Mouse (Mus musculus): ENCODE data around the gene Lpcat1.

Gene Lpcat1

DNA sequence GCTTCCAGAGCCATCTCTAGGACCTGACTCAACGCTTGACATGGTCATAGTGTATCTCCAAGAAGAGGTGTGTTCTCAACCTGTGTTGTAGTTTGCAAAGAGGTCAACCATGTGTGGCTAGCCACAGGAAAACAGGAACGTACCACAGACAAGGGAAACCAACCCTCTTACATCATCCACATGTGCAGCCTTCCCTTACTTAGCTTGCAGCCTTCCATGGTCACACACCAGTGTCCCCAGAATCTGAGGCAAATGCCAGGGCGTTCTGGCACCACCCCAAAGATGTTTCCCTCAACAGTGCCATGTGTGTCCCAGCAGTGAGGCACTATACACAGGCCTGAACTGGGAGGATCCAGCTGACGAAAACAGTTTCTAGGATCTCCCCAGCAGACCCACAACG is 9.3 kb downstream of the Lpcat1 start:
- DNase-seq (ENCODE audit: low read depth, low spot score), result no peak

DNA sequence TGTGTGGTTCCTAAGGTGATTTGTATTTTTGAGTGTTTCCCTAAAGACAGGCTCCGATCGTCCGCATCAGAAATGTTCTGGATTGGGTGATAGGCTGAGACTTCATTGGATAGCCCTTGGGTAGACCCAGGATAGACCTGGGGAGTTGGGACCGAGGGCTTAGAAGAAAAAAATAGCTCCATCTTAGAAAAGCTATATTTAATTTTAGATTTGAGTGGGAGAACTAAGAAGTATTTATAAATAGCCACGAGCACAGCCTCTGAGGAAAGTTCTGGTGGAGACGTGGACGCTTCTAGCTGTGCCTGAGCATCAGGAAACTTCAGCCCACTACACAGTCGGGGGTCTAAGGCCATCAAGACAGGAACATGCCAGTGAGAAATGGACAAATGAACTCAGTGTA is 9.8 kb downstream of the Lpcat1 start:
- DNase-seq (ENCODE audit: low read depth, low spot score), result no peak

DNA sequence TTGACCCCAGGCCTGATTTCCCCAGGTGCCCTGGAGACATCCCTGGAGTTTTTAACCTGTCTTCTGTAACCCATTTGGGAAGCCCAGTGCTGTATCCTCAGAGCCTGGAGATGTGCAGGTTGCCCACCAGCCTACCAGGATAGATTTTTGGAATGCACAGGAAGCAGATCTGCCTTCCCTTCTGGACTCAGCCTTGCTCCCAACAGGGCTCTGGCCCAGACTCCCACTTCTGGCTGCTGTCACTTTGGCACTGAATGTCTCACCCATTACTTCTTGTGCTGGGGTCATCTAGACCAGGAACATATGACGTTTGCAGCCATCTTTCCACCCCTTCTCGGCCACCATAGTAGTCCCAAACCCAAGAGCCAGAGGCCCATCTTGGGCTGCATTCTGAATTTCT is 10.8 kb downstream of the Lpcat1 start:
- no peak for DNase-seq (ENCODE audit: low read depth, low spot score)

DNA sequence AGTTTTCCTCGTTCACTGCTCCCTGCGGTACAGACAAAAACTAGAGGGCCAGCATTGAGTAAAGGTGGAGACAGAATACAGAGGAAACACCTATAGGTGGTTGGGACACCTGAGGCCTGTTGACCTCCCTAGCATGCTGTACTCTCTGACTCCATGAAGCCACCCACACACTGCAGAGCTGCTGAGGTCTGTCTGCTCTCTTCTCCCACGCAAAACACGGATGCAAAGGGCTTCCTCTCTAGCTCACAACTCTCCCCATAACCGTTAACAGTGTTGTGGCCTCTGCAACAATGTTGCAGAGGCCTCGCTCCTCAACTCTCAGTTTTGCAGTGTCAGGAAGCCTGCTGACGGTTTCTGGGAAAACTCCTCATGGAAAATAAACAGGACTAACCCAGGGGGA is 15.5 kb downstream of the Lpcat1 start:
- no peak for DNase-seq (ENCODE audit: low read depth, low spot score)

DNA sequence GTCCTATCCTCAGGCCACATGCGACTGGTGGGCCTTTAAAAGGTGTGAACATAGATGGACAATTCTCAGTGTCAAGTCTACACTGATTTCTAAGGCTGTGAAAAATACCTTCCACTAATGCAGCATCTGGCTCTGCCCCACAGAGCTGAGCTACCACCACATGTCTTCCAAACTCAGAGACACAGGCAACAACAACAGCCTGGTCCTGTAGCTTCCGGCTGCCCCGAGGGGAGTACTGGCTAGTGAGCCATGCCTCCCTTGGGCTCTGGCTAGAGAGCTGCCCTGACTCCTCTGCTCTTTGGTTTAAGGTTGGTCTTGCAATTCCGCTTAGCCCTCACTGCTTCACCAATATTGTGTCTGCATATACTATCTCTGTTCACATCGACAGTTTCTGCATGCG is 16.3 kb downstream of the Lpcat1 start:
- DNase-seq (ENCODE audit: low read depth, low spot score), result no peak

DNA sequence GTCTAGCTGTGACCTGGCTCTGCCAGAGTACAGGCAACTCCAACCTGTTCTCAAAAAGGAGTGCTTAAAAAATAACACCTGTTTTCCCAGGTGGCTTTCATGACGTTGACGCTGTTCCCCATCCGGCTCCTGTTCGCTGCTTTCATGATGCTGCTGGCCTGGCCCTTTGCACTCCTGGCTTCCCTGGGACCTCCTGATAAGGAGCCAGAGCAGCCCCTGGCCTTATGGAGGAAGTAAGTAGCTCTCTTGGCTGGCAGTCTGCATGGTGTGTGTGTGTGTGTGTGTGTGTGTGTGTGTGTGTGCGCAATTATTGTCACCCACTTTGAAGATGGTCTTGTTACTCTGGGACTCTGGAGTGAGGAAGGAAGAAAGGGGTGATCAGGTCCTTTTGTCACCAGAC is 17.2 kb downstream of the Lpcat1 start:
- DNase-seq (ENCODE audit: low read depth, low spot score), result no peak

DNA sequence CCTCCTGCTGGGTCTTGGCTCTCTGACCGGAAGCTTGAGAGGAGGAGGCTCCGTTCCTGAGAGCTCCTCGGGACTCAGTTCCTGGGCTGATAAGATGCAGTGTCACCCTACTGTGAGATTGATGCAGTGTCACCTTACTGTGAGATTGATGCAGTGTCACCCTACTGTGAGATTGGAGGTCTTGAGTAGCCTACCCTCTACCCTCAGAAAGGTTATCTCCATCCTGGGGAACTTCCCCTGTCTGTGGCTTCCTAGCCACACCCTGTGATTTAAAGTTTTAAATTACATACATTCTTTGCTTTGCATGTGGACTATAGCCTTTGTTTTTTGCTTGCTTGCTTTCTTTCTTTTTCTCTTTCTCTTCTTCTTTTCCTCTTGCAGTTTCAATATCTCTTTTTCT is 21.1 kb downstream of the Lpcat1 start:
- peak; percentile 25 for DNase-seq (ENCODE audit: low read depth, low spot score)

DNA sequence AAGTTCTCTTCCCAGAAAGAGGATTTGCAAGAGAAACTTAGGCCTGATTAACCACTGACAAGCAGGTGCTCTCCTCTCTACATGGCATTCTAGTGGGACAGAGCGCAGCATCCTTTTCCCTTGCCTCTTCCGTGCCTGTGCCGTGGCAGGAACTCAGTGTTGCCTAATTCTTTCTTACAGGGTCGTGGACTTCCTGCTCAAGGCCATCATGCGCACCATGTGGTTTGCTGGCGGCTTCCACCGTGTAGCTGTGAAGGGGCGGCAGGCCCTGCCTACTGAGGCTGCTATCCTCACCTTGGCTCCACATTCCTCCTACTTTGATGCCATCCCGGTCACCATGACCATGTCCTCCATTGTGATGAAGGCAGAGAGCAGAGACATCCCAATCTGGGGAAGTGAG is 21.7 kb downstream of the Lpcat1 start:
- DNase-seq (ENCODE audit: low read depth, low spot score), result no peak

DNA sequence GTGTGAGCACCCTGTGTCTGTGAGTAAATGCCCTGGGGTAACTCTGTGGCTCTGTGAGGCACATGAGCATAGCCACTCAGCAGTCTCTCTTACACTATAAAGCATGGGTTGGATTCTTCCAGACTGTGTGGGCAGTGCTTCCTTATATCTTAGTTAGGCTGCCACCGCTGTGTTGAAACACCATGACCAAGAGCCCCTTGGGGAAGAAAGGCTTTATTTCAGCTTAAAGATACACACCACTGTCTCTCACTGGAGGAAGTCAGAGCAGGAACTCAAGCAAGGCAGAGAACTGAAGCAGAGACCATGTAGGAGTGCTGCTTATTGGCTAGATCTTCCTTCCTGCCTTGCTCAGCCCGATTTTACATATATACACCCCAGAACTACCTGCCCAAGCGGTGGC is 23.0 kb downstream of the Lpcat1 start:
- DNase-seq (ENCODE audit: low read depth, low spot score), result no peak

DNA sequence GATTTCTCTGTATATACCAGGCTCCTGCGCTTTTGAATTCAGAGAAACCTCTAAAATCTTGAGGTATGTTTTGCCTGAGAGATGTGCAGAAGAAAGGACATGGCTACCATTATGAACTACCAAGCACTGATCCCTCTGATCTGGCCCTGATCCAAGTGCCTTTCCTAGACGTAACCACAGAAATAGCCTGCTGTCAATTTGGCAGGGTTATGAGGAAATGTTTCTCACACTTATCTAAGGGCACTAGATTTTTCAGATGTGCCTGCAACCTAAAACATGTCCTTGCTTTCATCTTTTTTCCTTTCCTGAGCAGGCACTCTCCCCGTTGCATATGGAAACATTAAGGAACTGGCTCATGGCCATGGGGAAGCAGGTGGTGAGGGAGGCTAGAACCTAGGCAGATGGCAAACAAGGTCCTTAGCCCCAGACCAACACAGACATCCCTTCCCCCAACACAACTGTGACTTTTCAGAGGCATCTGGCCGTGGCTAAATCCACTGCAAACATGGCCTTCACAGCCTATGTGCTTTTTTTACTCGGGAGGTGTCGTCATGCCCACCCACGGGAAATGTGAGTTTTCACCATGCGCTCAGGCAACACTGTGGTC is 23.7 kb downstream of the Lpcat1 start:
- DNase-seq (ENCODE audit: low read depth, low spot score), result no peak

DNA sequence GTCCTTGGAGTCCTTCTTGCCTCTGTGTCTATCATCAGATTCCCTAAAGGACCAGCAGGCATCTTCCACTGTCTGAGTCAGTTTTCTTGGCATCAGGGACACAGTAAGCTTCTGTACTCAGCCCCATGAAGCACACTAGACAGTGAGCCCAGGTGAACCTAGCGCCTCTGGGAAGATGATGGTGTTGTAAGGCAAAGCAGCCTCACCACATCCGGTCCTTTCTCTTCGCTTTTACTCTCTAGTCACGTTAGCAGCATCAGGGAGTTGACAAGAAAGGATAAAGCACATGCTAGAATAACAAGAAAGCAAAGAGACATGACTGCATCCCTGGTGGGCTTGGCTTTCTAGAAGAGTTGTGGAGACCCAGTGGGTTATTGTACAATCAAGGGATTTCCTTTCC is 26.2 kb downstream of the Lpcat1 start:
- DNase-seq (ENCODE audit: low read depth, low spot score), result no peak

DNA sequence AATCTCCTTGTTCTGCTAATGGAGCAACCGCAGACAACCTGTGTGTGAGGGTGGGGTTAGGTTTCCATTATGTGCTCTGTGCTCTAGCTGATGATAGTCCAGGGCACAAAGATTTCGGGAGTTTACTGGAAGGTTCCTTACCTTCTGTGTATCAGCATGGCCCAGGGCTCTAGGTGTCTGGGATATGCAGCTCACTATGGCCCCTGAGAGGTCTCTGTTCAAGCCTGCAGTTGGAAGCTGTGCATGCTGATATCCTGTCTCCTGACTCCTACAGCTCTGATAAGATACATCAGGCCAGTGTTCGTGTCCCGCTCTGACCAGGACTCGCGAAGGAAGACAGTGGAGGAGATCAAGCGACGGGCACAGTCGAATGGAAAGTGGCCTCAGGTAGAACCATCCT is 27.5 kb downstream of the Lpcat1 start:
- DNase-seq (ENCODE audit: low read depth, low spot score), result peak; percentile 41

DNA sequence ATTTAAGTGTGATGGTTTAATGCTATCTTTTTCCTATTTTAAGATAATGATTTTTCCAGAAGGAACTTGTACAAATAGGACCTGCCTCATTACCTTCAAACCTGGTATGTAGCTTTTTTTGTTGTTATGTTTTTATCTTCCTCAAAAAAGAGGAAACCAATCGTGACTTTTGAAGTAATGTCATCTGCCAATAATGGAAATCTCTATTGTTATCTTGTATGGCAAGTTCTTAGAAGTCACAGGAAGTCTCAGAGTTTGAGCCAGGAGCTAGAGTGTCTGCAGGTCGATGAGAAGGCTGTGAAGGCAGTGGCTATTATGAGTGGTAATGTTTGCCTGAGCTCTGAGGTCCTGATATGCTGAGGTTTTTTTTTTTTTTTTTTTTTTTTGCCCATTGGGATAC is 29.1 kb downstream of the Lpcat1 start:
- no peak for DNase-seq (ENCODE audit: low read depth, low spot score)

DNA sequence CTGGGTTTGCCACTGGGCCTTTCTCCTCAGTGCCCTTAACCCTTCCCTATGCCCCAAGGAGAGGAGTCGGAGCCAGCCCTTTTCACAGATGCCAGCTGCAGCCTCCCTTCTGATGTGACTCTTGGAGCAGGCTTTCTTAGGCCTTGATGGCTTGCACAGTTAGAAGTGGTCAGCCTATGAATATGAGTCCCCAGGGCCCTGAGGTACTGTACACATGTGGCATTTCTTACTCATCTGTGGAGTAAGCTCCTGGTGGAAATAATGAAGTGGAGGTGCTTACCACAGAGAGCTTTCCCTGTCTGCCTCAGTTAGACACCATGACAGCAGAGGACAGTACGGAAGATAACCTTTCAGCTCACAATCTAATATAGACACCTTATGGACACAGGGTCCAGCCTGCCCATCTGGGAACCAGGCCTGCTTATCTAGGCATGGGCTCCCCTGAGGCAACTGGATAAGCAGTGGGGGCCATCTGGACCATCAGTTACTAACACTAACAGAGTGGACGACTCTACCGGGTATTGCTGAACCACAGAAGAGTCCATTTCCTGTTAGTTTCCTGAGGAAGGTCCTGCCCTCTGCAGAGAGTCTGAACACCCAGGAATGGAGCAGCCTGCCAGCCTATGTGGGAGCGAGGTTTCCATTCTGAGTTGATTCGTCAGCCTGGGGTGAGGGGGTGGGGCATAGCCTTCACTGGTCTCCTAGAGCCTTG is 33.1 kb downstream of the Lpcat1 start:
- DNase-seq (ENCODE audit: low read depth, low spot score), result no peak

DNA sequence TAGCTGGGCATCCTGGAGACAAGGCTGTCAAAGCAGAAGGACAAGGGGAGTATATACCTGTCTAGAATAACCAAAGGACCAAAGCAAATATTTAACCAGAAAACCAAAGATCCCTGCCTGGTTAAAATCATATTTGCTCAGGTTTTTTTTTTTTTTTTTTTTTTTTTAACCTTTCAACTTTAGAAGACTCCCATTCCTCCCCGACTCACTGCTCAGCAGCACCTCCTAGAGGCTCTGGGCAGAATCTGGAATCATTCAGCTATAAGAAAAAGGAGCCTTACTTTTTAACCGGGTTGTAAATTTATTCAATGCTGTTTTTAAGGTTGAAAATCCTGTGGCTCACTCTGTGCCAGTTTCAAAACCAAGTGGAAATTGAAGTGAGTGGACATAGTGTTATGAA is 35.7 kb downstream of the Lpcat1 start:
- peak; percentile 46 for DNase-seq (ENCODE audit: low read depth, low spot score)

DNA sequence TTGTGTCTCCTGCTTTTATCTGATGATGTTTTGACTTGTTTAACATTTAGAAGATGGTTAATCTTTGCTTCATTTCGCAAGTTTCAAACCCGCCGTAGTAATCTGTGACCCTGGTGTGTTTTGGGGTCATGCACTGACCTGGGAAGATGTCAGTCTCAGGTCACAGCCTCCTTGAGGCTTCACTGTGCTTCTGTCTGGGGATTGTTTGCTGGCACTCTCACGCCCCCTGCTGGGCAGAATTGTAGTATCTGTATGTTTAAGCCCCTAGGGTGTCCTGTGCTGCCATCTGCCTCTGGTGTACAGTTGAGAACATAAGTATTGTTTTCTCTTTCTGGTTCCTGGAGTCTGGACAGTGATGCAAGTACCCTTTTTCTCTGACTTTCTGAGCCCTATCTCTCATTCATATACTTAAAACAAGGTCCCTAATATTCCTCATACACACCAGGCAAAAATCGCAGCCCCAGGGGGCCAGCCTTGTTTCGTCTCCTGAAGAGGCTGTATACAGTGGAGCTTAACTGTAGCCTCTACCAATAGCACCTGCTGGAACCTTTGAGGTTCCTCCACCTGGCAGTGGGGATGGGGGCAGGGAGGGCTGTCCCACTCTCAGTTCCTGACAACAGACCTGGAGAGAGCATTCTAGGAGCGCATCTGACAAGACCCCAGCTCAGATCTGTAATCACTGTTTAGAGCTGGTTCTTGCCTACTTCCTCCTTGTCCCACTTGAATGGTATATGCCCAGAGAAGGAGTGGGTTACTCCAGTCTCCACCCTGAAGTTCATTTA is 38.9 kb downstream of the Lpcat1 start:
- DNase-seq (ENCODE audit: low read depth, low spot score), result peak; percentile 81

DNA sequence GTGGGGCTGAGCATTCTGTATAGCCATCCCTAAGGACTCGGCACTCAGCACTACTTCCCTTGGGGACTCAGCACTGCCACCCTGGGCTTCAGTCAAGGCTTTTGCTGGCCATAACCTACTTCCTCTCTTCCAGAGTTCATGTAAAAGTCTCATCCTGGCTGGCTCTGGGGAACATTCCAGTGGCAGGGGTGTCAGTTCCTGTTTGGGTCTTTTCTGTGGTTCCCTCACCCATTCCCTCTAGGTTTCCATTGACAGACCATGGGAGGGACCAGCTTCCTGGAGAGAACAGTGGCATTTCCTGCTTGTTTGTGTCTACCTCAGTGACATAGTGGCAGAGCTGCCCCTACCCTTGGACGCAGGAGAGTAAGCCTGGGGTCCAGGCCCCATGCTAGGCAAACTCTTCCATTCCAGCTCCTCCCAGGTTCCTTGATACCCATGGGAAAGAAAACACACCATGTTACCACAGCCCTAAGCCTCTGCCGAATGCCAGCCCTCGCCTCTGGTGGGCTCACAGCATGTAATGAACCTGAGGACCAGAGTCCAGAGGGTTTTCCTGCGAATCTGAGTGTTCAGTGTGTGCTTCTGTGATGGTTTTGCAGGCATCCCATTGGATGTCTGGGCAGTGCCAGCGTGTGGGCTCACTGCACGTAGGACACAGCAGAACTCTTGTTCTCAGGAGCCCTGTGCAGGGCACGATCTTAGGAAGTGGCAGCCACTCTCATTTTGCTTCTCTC is 42.0 kb downstream of the Lpcat1 start:
- no peak for DNase-seq (ENCODE audit: low read depth, low spot score)

DNA sequence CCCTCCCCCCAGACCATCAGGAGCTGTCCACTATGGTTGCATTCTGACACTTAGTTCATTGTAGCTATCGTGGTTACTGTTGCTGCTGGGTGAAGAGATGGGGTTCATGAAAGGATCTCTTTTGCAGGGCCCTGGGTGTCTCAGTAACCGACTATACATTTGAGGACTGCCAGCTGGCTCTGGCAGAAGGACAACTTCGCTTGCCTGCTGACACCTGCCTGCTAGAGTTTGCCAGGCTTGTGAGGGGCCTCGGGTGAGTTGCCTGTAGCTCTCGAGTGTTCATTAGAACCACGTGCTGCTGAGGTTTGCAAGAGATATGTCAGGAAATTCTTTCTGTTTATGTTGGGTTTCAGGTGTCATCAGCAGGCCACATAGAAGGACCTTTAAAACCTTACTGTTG is 42.9 kb downstream of the Lpcat1 start:
- no peak for DNase-seq (ENCODE audit: low read depth, low spot score)

DNA sequence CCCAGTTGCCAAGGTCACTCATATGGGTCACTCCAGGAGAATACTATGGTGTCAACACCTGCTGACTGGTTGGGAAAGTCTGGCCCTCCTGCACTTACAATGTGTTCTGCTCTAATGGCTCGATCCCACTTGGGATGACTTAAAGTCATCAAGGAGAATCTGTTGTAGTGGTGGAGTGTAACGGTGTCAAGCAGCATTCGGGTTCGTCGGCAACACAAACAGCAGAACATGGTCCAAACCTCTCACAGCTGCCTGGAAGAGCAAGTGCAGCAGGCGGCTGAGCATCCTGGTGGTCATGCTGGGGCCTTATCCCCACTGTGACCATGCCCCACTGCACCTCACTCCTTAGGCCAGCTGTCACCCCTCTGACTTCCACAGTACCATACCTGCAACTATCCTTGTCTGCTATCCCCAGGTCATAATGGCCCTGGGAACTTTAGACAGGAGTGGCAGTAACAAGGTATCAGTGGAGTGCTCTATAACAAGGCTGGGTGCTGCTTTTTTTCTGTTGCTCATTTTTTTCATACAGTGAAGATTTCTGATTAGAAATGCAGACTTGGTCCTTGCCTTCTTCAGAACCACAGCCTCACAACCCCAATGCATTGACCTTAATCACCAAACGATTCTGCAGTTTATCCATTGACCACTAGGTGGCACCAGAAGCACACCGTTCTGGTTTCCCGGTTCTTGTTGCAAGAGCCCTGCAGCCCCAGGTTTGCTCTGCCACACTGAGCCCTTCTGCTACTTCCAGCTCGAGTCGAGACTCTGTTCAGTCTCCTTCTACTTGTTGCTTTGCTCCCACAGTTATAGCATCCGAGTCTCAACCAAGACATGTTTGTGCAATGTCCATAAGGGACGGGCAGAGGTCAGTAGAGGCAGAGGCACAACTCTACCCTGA is 46.0 kb downstream of the Lpcat1 start:
- DNase-seq (ENCODE audit: low read depth, low spot score), result peak; percentile 80

DNA sequence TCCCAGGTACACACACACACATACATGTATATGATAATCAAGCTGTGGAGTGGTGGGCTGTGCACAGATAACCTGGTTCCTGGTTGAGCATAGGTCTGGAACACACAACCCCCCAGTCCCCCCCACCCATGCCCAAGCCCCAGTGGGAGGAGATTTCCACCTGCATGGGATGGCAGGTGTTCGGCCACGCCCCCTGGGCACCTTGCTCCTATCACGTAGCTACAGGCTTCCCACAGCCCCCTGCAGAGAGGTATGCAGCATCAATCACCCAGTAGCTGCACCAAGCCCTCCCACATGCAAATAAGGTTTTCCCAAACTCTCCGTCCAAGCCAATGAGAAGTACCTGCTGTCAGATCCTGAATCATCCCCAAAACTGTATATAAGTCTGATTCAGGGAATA is 49.9 kb downstream of the Lpcat1 start:
- DNase-seq (ENCODE audit: low read depth, low spot score), result peak; percentile 49

DNA sequence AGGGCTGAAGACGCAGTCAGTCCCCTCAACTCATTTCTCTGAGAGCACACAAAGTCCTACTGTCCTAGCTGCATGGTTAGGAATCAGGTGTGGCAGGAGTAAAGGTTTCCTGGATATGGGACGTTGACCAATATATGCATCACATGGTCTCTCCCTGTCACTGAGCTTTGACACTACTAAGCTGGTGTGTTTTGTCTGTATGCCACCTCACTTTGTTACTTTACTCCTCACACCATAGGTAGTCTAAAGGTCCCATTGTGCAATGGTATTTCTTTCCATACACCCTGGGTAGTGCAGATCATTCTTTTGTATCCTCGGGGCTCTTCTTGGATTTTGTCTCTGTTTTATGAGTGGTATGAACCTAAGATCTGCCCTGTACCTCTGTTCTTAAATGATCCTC is 66.7 kb downstream of the Lpcat1 start:
- DNase-seq (ENCODE audit: low read depth, low spot score), result no peak
